Mouse (Mus musculus): Measurements from ENCODE around the gene Rpl10a.
"Not testable (repeated sequence)": the region's sequence is repeated elsewhere in the genome, so short reads cannot be mapped to it uniquely, and the experiment has no call there.

Rpl10a gene

GRCm38 (mm10) chr17:28330590-28330989 lies 2.3 kb downstream of the Rpl10a start:
- in situ Hi-C loops (cut with MboI, MseI): not testable (repeated sequence)

- in situ Hi-C loops (cut with MboI, MseI): no loop called here
These were observed 3.2 kb downstream of the Rpl10a start for GRCm38 (mm10) chr17:28331241-28332112.

GRCm38 (mm10) chr17:28332113-28332914 lies 4.0 kb downstream of the Rpl10a start:
- in situ Hi-C loops (cut with MboI, MseI): no loop called here

GRCm38 (mm10) chr17:28332915-28333546 lies 4.8 kb downstream of the Rpl10a start:
- in situ Hi-C loops (cut with MboI, MseI): no loop called here

- in situ Hi-C loops (cut with MboI, MseI): no loop called here
These were observed 7.0 kb downstream of the Rpl10a start for GRCm38 (mm10) chr17:28335267-28335666.

GRCm38 (mm10) chr17:28337547-28337946 lies 9.3 kb downstream of the Rpl10a start:
- in situ Hi-C loops (cut with MboI, MseI): no loop called here

- in situ Hi-C loops (cut with MboI, MseI): no loop called here
These were observed 12.3 kb downstream of the Rpl10a start for GRCm38 (mm10) chr17:28340578-28340977.

GRCm38 (mm10) chr17:28341091-28341490 lies 12.8 kb downstream of the Rpl10a start:
- in situ Hi-C loops (cut with MboI, MseI): no loop called here

GRCm38 (mm10) chr17:28344050-28344607 lies 15.9 kb downstream of the Rpl10a start:
- in situ Hi-C loops (cut with MboI, MseI): no loop called here

- in situ Hi-C loops (cut with MboI, MseI): no loop called here
These were observed 16.4 kb downstream of the Rpl10a start for GRCm38 (mm10) chr17:28344670-28345069.

- in situ Hi-C loops (cut with MboI, MseI): no loop called here
These were observed 17.0 kb downstream of the Rpl10a start for GRCm38 (mm10) chr17:28345271-28345721.

GRCm38 (mm10) chr17:28345882-28346281 lies 17.6 kb downstream of the Rpl10a start:
- in situ Hi-C loops (cut with MboI, MseI): no loop called here

- in situ Hi-C loops (cut with MboI, MseI): no loop called here
These were observed 19.1 kb downstream of the Rpl10a start for GRCm38 (mm10) chr17:28347327-28347726.

GRCm38 (mm10) chr17:28348211-28348610 lies 19.9 kb downstream of the Rpl10a start:
- in situ Hi-C loops (cut with MboI, MseI): no loop called here

GRCm38 (mm10) chr17:28349264-28349880 lies 21.1 kb downstream of the Rpl10a start:
- in situ Hi-C loops (cut with MboI, MseI): no loop called here

- in situ Hi-C loops (cut with MboI, MseI): no loop called here
These were observed 21.7 kb downstream of the Rpl10a start for GRCm38 (mm10) chr17:28349901-28350465.

- in situ Hi-C loops (cut with MboI, MseI): no loop called here
These were observed 22.4 kb downstream of the Rpl10a start, which contains the start of gene Tead3 for GRCm38 (mm10) chr17:28350466-28351352. Gene Tead3 (minus strand): TSS chr17:28350817.

- in situ Hi-C loops (cut with MboI, MseI): no loop called here
These were observed 23.2 kb downstream of the Rpl10a start for GRCm38 (mm10) chr17:28351353-28351890.

GRCm38 (mm10) chr17:28352018-28352417 lies 23.7 kb downstream of the Rpl10a start:
- in situ Hi-C loops (cut with MboI, MseI): no loop called here

- in situ Hi-C loops (cut with MboI, MseI): no loop called here
These were observed 27.6 kb downstream of the Rpl10a start for GRCm38 (mm10) chr17:28355871-28356270.

Measured in T-helper 1 cell (primary cell).